Mouse (Mus musculus) adrenal gland, postnatal 14 days (tissue): ENCODE data around the gene Tedc1. TPM values are rescaled to one million over a fixed set of nuclear protein-coding genes. Genes with fewer than 3 reads are reported as not detected.
A peak's percentile ranks its signal among the peaks of the same experiment; 100 is the strongest.
"Not testable (repeated sequence)": the region's sequence is repeated elsewhere in the genome, so short reads cannot be mapped to it uniquely, and the experiment has no call there.

Experiments used
- DNase-seq: peaks from one replicate; pipeline ENCODE4 v3.0.0; 2021; ENCODE audit warnings: mixed read lengths
- total RNA-seq: library from RNA; stranded (reverse); gene quantifications from 2 replicates; pipeline ENCODE4 v1.2.3, GENCODE M21; 2021

The Tedc1 gene
- total RNA-seq, 1 experiment from 2014 or later, result 3.7 TPM

DNA sequence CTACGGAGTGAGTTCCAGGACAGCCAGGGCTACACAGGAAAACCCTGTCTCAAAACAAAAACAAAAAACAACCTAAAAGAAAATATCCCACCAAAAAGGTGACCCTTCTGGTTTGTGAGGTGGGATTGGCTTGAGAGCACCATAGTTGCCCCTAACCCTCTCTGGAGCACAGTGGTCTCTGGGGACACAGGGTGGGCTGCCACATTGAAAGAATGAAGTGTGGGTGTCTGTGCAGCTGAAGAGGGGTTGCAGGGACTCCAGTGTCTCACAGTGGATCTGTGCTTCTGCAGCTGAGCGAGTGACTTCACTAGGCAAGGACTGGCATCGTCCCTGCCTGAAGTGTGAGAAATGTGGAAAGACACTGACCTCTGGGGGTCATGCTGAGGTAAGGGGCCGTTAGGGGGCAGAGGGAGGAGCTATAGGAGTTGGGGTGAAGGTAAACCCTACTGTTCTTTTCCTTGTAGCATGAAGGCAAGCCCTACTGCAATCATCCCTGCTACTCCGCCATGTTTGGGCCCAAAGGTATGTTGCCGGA lies 3.2 kb upstream of the Tedc1 start:
- DNase-seq, result no peak

DNA sequence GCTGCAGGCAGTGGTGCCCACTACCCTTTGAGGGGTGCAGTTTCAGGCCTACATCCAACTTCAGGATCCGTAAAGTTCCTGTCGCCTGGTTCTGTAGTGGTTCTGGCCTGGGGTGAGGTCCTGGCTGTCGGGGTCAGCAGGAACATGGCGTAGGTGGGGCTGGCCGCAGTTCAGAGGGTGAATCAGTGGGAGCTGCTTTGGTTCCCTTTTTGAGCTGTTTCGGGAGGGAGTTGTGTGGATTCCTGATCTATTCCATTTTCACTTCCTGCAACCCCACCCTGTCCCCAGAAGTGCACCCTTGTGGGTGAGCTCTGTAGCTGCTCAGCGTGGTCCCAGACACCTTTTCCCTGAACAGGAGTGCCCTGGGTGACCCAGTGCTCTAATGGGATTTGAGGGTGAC lies 2.2 kb upstream of the Tedc1 start:
- no peak for DNase-seq

DNA sequence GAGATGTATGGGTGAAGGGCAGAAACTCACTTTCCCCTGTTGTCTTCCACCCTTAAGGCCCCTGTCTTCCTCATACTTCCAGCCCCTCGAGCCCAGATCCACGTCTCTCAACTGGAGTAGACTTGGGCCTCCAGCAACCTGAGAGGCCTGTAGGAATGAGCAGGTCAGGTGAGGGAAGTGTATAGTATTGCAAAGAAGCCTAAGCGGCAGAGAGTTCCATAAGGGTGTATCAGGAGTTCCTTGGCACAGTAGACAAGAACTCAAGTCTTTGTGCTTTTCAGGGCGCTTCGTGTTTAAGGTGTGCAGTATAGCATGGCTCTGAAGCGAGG lies 1.5 kb upstream of the Tedc1 start:
- no peak for DNase-seq

DNA sequence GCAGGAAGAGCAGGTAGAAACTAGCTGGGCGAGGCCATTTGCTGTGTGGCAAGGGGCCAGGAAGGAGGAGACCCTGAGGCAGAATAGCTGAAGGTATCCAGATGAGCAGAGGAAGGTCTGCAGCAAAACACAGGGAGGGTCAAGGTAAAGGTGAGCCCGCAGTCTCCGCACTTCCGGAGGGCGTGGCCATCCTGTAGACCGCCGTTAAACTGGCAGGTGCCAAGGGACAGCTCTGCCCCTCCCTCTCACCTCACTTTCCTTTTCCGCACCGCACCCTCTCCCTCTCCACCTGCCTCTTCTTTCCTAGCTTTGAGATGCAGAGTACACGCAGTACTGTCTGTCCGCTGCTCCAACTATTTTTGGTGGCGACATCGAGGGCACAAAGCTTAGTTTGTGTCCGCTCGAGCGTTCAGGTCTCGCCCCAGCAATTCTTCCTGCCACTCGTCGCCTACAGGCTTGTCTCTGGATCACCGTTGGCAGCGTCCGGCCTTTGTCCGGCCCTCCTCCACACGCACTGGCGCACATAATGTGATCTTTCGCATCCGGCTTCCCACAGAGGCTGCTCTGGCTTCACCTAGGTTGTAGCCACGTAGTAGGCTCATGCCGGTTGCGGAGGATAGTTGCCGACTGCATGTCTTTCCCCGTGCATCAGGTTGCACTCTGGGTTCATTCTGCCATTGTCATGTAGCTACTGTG lies 997 bp upstream of the Tedc1 start:
- DNase-seq, result peak; percentile 68

DNA sequence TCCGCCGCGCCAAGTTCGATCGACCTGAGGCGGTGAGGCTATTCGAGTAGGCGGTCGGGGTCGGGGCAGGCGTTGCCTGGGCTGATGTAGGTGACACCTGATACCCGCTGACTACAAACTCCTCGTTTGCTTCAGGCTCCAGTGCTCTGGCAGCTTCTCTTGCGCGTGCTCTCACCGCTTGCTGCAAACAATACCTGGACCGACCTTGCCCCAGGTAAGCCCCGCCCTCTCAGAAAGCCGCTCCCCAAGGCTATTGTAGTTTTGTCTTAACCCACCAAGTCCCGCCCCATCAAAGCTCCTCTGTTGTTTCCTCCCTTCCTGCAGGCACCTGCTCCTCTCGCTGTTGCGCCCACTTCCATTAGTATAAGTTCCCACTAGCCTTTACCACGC lies 314 bp downstream of the Tedc1 start:
- DNase-seq, result no peak

DNA sequence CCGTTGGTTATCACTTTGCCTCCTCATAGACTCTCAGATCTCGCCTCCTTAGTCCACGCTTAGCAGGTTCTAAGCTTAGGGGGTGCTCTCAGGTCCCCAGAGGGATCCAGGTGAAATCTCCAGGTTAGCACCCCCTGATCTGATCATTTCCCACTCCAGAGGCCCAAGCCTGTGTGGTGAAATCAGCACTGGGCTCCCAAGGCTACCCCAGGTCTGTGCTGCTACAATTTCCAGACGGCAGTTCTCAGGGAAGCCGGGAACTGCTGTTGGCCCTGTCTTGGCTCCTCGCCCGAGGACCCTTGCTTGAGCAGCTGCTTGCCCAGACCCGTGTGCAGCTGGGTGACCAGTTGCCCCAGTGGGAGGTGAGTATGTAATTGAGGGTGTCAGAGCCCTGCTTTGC lies 781 bp downstream of the Tedc1 start:
- no peak for DNase-seq

DNA sequence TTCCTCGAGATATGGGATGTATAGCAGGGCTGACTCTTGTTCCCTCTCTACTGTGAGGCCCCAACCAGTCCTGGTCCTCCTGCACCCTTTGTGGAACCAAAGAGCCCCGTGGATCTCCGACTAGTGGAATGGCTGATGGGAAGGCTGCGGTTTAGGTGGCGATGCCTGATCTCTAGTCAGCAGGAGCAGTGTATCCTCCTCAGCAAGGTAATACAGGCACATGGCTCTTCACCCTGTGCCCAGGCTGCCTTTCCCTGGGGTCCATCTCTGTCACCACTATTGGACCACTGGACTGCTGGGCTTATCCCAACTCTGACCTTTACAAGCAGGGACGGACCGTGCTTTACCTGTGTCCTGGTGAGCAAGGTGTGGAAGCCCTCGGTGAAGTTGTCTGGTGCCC lies 1.3 kb downstream of the Tedc1 start:
- no peak for DNase-seq

DNA sequence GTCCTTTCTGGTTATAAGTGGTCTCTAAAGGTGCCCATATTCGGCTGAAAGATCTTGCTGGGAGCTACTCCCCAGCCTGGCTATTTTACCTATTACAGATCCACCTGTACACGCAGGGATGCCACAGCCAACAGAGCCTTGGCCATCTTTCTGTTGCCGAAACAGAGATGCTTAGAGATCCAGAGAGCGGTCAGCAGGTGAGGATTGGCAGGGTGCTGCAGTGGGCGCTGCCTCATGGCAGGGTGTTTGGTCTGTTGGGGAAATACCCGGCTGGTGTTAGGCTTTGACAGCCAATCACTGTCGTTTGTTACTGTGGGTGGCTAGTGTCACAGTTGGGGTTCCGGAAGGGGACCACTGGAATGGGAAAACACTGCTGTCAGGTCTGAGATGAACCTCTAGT lies 1.8 kb downstream of the Tedc1 start:
- no peak for DNase-seq

DNA sequence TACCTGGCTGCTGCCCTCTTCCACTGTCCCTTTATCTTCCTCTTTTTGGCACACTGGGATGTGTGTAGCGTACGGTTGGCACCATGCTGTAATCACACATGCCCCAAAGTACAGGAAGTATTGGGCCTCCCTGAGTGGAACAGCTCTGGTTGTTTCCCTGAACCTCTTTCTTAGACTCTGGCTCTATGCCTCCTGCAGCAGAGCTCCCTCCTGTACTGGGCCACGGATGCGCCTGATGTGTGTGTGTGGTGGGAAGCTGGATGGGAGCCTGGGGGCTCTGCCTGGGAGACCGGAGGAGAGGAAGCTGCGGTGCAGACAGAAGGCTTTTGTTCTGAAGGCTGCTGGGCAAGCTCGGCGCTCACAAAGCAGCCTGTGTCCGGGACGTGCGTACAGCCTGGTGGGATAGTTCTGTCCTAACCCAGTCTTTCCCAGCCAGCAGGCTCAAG lies 7.4 kb downstream of the Tedc1 start:
- DNase-seq, result no peak

DNA sequence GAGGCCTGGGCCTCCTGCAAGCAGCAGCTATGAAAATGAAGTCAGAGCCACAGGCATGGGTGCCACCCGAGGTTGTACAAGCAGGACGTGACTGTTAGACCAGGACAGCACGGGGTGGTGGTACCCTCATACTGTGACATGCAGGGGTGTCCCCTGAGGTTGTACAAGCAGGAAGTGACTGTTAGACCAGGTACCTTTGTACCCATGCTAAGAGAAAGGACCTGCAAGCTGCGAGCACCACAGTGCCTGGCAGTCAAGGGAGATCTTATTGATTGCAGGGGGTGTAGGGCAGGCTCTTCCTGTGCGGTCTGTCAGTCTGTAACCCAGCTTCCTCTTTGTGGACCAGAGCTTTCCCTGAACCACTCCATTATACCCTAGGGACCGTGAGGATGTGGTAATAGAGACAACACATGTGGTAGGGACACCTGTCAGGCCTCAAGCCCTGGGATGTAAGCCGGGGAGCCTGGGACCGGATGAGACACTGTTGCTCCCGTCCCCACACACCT lies 11.9 kb downstream of the Tedc1 start:
- DNase-seq, result no peak

DNA sequence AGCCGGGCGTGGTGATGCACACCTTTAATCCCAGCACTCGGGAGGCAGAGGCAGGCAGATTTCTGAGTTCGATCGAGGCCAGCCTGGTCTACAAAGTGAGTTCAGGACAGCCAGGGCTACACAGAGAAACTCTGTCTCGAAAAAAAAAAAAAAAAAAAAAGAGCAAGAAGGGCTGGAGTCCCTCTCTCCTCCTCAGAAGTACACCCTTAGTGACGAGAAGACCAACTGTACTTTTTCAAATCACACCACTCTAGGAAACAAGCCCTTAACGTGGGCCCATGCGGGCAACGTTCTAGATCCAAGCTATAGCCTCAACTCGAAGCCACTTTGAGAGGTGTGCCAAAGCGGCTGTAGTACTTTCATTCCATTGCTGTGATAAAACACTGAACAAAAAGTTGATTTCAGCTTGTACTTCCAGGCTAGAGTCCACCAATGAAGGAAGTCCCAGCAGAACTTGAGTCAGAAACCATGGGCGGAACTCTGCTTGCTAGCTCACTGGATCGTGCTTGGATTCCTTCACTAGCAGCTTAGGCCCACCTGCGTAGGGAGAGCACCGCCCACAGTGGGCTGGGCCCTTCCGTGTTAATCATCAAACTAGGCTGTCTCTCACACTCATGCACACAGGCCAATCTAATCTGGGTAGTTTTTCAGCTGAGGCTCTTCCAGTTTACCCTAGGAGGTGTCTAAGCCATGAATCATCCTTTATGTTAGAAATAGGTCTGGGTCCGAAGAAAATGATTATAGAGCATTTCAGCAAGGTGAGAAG lies 20.9 kb downstream of the Tedc1 start:
- no peak for DNase-seq

DNA sequence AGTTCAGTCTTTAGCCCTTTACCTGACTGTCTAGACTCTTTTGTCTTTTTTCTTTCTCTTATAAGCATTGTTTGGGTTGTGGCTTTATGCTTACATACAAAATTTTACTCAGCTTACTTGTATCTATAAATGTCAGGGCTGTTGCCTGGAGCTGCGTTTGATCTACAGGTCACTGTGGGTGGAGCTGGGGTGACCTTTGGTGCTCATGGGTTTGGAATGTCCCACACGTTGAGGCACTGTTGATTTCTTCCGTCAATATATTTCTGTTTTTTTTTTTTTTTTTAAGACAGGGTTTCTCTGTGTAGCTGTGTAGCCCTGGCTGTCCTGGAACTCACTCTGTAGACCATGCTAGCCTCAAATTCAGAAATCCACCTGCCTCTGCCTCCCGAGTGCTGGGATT lies 24.8 kb downstream of the Tedc1 start:
- DNase-seq, result peak; percentile 41

DNA sequence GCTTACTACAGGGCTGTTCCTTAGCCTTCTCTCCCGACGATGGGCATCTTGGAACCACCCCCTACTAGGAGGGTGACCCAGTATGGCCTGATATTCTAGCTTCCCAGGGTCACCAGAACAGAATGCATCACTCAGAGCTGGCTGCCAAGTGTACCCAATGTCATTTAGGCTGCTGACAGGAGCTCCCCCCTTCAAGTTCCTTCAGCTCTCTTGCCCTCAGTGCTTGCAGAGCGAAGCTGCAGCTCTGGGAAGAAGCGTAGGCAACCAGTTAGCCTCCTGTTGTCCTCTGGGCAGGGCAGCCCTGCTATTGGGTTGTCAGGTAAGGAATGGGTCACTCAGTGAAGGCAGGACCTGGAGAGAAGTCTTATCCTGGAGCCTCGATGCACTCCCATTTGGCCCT lies 28.7 kb downstream of the Tedc1 start:
- DNase-seq, result no peak

DNA sequence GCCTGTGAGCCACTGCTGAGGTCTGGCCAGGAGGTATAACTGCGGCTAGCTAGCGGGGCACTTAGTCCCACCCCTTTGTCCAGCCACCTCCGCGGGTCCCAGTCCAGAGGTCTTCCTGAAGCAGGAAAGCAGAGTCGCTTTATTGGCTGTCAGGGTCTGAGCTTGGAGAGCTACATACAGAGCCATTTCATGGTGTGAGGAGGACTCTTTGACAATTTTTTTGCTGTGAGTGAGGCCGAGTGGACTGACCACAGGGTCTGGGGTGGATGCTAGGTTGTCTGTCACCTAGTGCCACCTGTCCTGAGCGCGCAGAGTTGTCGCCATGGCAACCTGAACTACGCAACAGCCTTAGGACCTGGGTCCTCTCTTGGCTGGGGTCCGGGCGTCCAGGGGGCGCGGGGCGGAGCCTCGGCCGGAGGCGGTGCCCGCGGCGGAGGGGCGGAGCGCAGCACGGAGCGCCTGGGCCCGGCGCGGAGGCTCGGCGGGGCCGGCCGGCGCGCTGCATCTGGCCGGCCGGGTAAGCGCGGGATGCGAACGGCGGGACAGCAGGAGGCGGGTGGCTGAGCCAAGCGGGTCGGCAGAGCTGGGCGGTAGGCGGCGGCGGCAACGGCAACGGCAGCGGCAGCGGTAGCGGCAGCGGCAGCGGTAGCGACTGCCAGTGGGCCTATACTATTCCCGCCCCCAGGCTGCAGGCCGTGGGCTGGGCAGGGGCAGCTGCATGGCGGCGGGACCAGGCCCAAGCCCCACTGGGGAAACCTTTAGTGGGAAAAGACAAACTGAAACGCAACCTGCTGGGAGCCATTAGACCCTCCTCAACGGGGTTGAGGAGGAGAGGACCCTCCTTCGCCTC lies 29.4 kb downstream of the Tedc1 start, which contains the start of gene Tmem121:
TSS of gene Tmem121 (plus strand) at position 489 of the 850 bp plus-strand sequence.
- DNase-seq, result peak; percentile 48

DNA sequence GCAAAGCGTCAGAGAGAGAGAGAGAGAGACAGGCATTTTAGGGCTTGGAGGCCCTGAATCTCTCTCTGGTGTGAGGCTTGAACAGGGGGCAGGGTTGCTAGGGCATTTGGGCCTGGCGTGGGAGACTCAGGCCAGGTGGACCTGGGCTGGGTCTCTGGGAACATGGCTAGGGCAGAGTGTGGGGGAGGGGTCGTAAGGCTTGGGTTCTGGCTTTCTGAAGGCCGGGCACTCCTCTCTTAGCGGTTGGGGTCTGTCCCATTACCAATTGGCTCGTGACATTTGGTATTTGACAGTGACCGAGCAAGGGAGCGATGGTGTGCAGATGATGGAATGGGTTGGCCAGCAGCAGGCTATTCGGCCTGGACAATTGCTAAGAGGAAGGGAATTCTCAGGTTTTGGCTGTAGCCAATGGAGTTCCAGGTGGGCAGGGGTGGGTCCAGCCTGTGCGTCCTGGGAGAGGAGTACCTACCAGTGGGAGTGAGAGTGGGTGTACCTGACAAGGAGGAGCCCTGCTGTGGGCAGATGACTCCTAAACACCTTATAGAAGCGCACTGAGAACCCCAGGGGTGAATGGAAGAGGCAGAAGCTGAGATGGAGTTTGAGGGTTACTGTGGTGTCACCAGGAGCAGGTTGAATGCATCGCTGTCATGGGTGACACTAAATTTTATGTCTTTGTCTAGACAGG lies 30.2 kb downstream of the Tedc1 start:
- DNase-seq, result no peak

DNA sequence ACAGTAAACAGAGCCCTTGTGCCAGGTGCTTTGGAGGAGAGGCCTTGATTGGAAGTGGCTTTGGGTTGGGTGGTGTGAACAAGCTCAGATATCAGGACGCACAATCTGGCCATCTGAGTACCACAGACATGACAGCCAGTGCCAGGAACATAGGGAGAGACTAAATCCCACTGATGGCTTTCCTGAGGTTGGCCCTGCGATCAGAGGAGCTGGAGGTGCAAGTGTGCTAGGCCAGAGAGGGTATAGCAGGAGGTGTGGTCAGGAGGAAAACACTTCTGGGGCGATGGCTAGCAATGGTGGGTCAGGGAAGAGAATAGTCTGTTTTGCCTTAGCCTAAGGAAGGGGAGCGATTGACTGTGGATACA lies 30.8 kb downstream of the Tedc1 start:
- no peak for DNase-seq

DNA sequence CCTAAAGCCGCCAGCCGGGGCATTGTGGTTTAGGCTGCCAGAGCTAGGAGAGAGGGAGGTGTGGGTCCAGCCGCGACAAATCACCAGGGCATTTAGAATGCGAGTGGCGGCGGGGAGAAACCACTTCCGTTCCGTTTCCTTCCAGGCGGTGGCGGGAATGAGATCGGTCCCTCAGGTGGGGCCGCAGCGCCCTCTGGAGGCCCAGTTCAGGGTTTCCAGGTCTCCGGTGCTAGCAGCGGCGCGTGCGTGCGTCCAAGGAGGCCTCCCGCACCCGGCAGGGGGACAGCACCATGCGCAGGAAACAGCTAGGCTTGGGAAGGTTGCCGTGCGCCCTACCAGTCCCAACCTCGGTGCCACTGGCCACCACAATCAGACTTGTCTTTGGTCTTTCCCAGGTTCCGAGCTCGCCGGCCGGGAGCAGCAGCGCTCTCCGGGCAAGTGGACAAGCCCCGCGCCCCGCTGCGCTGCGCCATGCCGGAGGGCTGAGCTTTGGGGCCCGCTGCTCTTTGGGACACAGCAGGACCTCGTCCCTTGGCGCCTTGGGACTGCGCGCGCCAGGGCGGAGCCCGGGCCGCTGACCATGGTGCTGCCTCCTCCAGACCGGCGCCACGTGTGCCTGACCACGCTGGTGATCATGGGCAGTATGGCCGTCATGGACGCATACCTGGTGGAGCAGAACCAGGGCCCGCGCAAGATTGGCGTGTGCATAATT lies 31.5 kb downstream of the Tedc1 start:
- peak; percentile 91 for DNase-seq

DNA sequence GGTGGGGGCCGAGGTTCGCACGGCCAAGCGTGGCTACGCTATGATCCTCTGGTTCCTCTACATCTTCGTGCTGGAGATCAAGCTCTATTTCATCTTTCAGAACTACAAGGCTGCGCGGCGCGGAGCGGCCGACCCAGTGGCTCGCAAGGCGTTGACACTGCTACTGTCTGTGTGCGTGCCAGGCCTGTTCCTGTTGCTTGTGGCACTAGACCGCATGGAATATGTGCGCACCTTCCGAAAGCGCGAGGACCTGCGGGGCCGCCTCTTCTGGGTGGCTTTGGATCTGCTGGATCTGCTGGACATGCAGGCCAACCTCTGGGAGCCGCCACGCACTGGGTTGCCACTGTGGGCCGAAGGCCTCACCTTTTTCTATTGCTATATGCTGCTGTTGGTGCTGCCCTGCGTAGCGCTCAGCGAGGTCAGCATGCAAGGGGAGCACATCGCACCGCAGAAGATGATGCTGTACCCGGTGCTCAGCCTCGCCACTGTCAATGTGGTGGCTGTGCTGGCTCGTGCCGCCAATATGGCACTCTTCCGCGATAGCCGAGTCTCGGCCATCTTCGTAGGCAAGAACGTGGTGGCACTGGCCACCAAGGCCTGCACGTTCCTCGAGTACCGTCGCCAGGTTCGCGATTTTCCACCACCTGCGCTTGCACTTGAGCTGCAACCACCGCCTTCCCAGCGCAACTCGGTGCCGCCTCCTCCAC lies 32.3 kb downstream of the Tedc1 start:
- no peak for DNase-seq

DNA sequence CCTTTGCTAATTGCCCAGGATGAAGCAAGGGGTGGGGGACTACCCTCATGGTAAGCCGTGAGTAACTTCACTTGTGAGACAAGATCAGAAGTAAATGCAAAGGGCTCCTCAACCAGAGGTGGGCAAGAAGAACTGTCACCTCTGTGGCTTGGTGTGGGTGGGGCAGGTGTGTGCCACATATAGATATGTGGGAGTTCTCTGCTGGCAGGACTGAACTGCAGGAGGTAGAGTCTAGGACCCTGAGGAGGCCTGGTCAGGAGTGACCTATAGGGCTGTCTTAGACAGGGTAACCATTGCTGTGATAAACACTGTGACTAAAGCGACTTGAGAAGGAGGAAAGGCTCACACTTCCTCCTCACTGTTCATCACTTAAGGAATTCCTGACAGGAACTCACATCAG lies 37.2 kb downstream of the Tedc1 start:
- DNase-seq, result no peak

DNA sequence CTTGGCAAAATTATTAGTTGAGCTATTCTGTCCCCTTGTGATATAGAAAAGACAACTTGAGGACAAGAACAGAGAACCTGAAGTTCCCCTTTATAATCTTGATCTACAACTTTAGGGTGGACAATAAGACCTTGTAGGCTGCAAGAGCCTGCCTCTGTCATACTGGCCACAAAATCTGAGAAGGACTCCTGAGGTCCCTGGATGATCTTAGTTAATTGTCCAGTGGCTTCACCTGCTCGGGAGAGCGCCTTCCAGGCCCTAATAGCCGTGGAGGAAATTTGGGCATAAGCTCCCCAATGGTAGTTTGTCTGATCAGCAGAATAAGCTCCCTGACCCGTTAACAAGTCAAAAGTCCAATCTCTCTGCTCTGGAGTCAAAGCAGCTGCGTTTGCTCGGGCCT lies 42.9 kb downstream of the Tedc1 start:
- DNase-seq, result not testable (repeated sequence)

DNA sequence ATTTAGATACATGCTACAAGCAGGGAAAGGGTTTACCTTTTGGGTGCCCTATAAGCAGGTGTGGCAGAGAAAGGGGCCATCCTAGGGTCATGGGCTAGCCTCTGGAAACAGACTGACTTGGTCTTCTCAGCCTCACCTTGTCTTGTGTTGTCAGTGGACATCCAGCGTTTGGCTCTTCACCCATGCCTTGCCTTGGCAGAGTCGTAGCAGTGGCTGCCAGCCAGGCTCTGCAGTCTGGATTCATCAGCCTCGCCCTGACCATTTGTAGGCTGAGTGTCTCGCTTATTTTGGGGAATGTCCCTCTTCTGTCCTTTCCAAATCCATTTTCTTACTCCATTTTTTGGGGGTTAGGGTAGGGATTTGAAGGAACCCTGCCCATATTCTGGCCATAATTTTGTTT lies 45.1 kb downstream of the Tedc1 start:
- peak; percentile 70 for DNase-seq
